ENCODE assay signal across 8 mouse cellular contexts in genomic region chrX:8143750-8144149, GRCm38 (mm10). TPM values are rescaled to one million over a fixed set of nuclear protein-coding genes. Genes with fewer than 3 reads are reported as not detected.
A peak's percentile ranks its signal among the peaks of the same experiment; 100 is the strongest.
DNase-seq lines count a peak whose midpoint lies in the region; ATAC-seq and TF ChIP-seq lines count a peak whose summit lies in the region.

No protein-coding gene starts in this region.

- no peak for TF ChIP-seq CTCF in bone marrow macrophage, adult 2 months (IDR thresholded peaks at IDR 0.05; ENCODE audit: low read depth, low read length)

- H3K4me2 ChIP-seq in kidney, embryonic 14.5 days (replicated peaks; ENCODE audit: low read depth, low read length) = peak overlapping the region; percentile 75
- peak overlapping the region; percentile 72 for H3K4me2 ChIP-seq in hindbrain, embryonic 11.5 days (replicated peaks; ENCODE audit: low read depth, low read length)
- H3K4me2 ChIP-seq in liver, embryonic 16.5 days (ENCODE audit: low read depth, low read length) = peak overlapping the region; percentile 77

- DNase-seq in kidney, adult 9 months = no peak
- DNase-seq in hindbrain, embryonic 11.5 days (ENCODE audit: low spot score) = no peak
- no peak for DNase-seq in frontal cortex, adult 2 months (ENCODE audit: extremely low spot score in 1 of 2, low spot score in 1 of 2)
- no peak for DNase-seq in layer of hippocampus, adult 18-20 months (ENCODE audit: low spot score in 2 of 2)
- DNase-seq in adipocyte (ENCODE audit: low spot score) = no peak

- 77% methylated on average over 7 of the region's 7 CpGs for WGBS in kidney, embryonic 14.5 days
- WGBS in hindbrain, embryonic 11.5 days = 77% methylated on average over 7 of the region's 7 CpGs
- WGBS in liver, embryonic 16.5 days (ENCODE audit: insufficient replicate concordance) = 51% methylated on average over 7 of the region's 7 CpGs

- H3K4me1 ChIP-seq in kidney, embryonic 14.5 days (ENCODE audit: control insufficient read depth, insufficient read depth, low read length) = no peaks in the 10 kb centered on the region; the same call in 1 of the 2 replicates
- H3K4me1 ChIP-seq in bone marrow macrophage, adult 2 months (ENCODE audit: control insufficient read depth, insufficient read depth, low read length) = no peaks in the 10 kb centered on the region; the same call in 1 of the 2 replicates
- peaks cover 4% of the 10 kb centered on the region; the same call in 1 of the 2 replicates for H3K4me1 ChIP-seq in hindbrain, embryonic 11.5 days (replicated peaks; ENCODE audit: control insufficient read depth, insufficient read depth, low read length)
- peaks cover 9% of the 10 kb centered on the region for H3K4me1 ChIP-seq in liver, embryonic 16.5 days (ENCODE audit: control insufficient read depth, low read depth, low read length)

- H3K9ac ChIP-seq in kidney, embryonic 14.5 days (ENCODE audit: low read depth, low read length) = no peak overlapping the region; the same call in 1 of the 2 replicates
- H3K9ac ChIP-seq in hindbrain, embryonic 11.5 days (ENCODE audit: low read depth, low read length) = peak overlapping the region; percentile 83; the same call in 1 of the 2 replicates
- H3K9ac ChIP-seq in liver, embryonic 16.5 days (ENCODE audit: low read depth, low read length) = peak overlapping the region; percentile 72

- H3K27ac ChIP-seq in kidney, embryonic 14.5 days (ENCODE audit: low read depth, low read length) = no peak overlapping the region
- no peak overlapping the region for H3K27ac ChIP-seq in bone marrow macrophage, adult 2 months (ENCODE audit: insufficient read depth, low read depth, low read length)
- H3K27ac ChIP-seq in hindbrain, embryonic 11.5 days (ENCODE audit: low read depth, low read length) = no peak overlapping the region
- no peak overlapping the region; the same call in 1 of the 2 replicates for H3K27ac ChIP-seq in liver, embryonic 16.5 days (ENCODE audit: low read length)

- TF ChIP-seq POLR2A in bone marrow macrophage, adult 2 months (IDR thresholded peaks at IDR 0.05; ENCODE audit: borderline replicate concordance, low read depth, low read length) = no peak

- H3K4me3 ChIP-seq in kidney, embryonic 14.5 days (ENCODE audit: low read length) = peak overlapping the region; percentile 62
- peak overlapping the region; percentile 92 for H3K4me3 ChIP-seq in bone marrow macrophage, adult 2 months (ENCODE audit: insufficient read depth, low read length)
- peak overlapping the region; percentile 57 for H3K4me3 ChIP-seq in hindbrain, embryonic 11.5 days (ENCODE audit: low read depth, low read length)
- H3K4me3 ChIP-seq in liver, embryonic 16.5 days (ENCODE audit: low read depth, low read length) = peak overlapping the region; percentile 83

- no peaks in the 10 kb centered on the region for H3K27me3 ChIP-seq in kidney, embryonic 14.5 days (ENCODE audit: control insufficient read depth, insufficient read depth, low read length)
- H3K27me3 ChIP-seq in hindbrain, embryonic 11.5 days (ENCODE audit: control insufficient read depth, insufficient read depth, low read length) = no peaks in the 10 kb centered on the region
- no peaks in the 10 kb centered on the region for H3K27me3 ChIP-seq in liver, embryonic 16.5 days (ENCODE audit: control insufficient read depth, insufficient read depth, low read depth, low read length)

- no peak for ATAC-seq in kidney, embryonic 14.5 days (ENCODE audit: low FRiP score, low TSS enrichment)
- ATAC-seq in hindbrain, embryonic 11.5 days (ENCODE audit: low FRiP score) = no peak
- ATAC-seq in liver, embryonic 16.5 days (ENCODE audit: low read depth) = no peak

- H3K36me3 ChIP-seq in kidney, embryonic 14.5 days (ENCODE audit: control insufficient read depth, insufficient read depth, low read length) = peaks cover 38% of the 10 kb centered on the region
- H3K36me3 ChIP-seq in hindbrain, embryonic 11.5 days (ENCODE audit: control insufficient read depth, insufficient read depth, low read length) = no peaks in the 10 kb centered on the region
- H3K36me3 ChIP-seq in liver, embryonic 16.5 days (ENCODE audit: control insufficient read depth, insufficient read depth) = peaks cover 36% of the 10 kb centered on the region

- H3K9me3 ChIP-seq in kidney, embryonic 14.5 days (ENCODE audit: control insufficient read depth, low read length) = no peaks in the 10 kb centered on the region
- H3K9me3 ChIP-seq in hindbrain, embryonic 11.5 days (ENCODE audit: control insufficient read depth, low read length) = no peaks in the 10 kb centered on the region
- H3K9me3 ChIP-seq in liver, embryonic 16.5 days (replicated peaks; ENCODE audit: control insufficient read depth, low read length) = no peaks in the 10 kb centered on the region

RNA-seq across cellular contexts. Expression of gene Rbm3, which starts 1.9 kb away (rescaled TPM):
- polyA plus RNA-seq in kidney, embryonic 14.5 days (2014; fragmentation: Nextera tagmentation; extraction: Ambion mirVana) = 606 and 668 TPM in 2 replicates
- 290 and 322 TPM in 2 replicates for polyA plus RNA-seq in bone marrow macrophage, adult 2 months (2012; ENCODE audit: insufficient read depth, insufficient read length, missing spikeins)
- polyA plus RNA-seq in hindbrain, embryonic 11.5 days (2014; fragmentation: Nextera tagmentation; extraction: Ambion mirVana) = 450 and 452 TPM in 2 replicates
- 217 and 231 TPM in 2 replicates for polyA plus RNA-seq in liver, embryonic 16.5 days (2015; fragmentation: Nextera tagmentation; extraction: Ambion mirVana)
- polyA plus RNA-seq in frontal cortex, adult 2 months (2012; rRNA removed) = 216 and 235 TPM in 2 replicates
- 100 to 1,000 TPM in 1 of 2 experiments, 10 to 100 TPM in 1; 77.0 to 135 TPM for total RNA-seq in layer of hippocampus, adult 18-20 months (2021)

RNA-seq across cellular contexts. Expression of gene Wdr13, which starts 11.1 kb away (rescaled TPM):
- polyA plus RNA-seq in kidney, embryonic 14.5 days (2014; fragmentation: Nextera tagmentation; extraction: Ambion mirVana) = 19.3 and 21.3 TPM in 2 replicates
- 59.1 and 61.3 TPM in 2 replicates for polyA plus RNA-seq in bone marrow macrophage, adult 2 months (2012; ENCODE audit: insufficient read depth, insufficient read length, missing spikeins)
- polyA plus RNA-seq in hindbrain, embryonic 11.5 days (2014; fragmentation: Nextera tagmentation; extraction: Ambion mirVana) = 25.6 and 30.8 TPM in 2 replicates
- 5.3 and 6.5 TPM in 2 replicates for polyA plus RNA-seq in liver, embryonic 16.5 days (2015; fragmentation: Nextera tagmentation; extraction: Ambion mirVana)
- 221 and 236 TPM in 2 replicates for polyA plus RNA-seq in frontal cortex, adult 2 months (2012; rRNA removed)
- 100 to 1,000 TPM; 205 to 211 TPM for total RNA-seq in layer of hippocampus, adult 18-20 months (2021)

RNA-seq across cellular contexts. Expression of gene Tbc1d25, which starts 32.2 kb away (rescaled TPM):
- 9.3 and 12.1 TPM in 2 replicates for polyA plus RNA-seq in kidney, embryonic 14.5 days (2014; fragmentation: Nextera tagmentation; extraction: Ambion mirVana)
- polyA plus RNA-seq in bone marrow macrophage, adult 2 months (2012; ENCODE audit: insufficient read depth, insufficient read length, missing spikeins) = 5.9 and 6.4 TPM in 2 replicates
- 10.5 and 13.2 TPM in 2 replicates for polyA plus RNA-seq in hindbrain, embryonic 11.5 days (2014; fragmentation: Nextera tagmentation; extraction: Ambion mirVana)
- 3.9 and 5.3 TPM in 2 replicates for polyA plus RNA-seq in liver, embryonic 16.5 days (2015; fragmentation: Nextera tagmentation; extraction: Ambion mirVana)
- polyA plus RNA-seq in frontal cortex, adult 2 months (2012; rRNA removed) = 16.7 TPM in 2 replicates
- 10 to 100 TPM; 13.2 to 13.4 TPM for total RNA-seq in layer of hippocampus, adult 18-20 months (2021)

RNA-seq across cellular contexts. Expression of gene Ebp, which starts 49.6 kb away (rescaled TPM):
- polyA plus RNA-seq in kidney, embryonic 14.5 days (2014; fragmentation: Nextera tagmentation; extraction: Ambion mirVana) = 20.8 and 37.6 TPM in 2 replicates
- 70.9 and 95.1 TPM in 2 replicates for polyA plus RNA-seq in bone marrow macrophage, adult 2 months (2012; ENCODE audit: insufficient read depth, insufficient read length, missing spikeins)
- polyA plus RNA-seq in hindbrain, embryonic 11.5 days (2014; fragmentation: Nextera tagmentation; extraction: Ambion mirVana) = 38.1 and 39.3 TPM in 2 replicates
- polyA plus RNA-seq in liver, embryonic 16.5 days (2015; fragmentation: Nextera tagmentation; extraction: Ambion mirVana) = 82.8 and 90.1 TPM in 2 replicates
- 20.0 and 22.7 TPM in 2 replicates for polyA plus RNA-seq in frontal cortex, adult 2 months (2012; rRNA removed)
- total RNA-seq in layer of hippocampus, adult 18-20 months (2021) = 10 to 100 TPM; 28.2 to 29.0 TPM

RNA-seq across cellular contexts. Expression of gene Was, which starts 53.5 kb away (rescaled TPM):
- 0.27 and 0.51 TPM in 2 replicates for polyA plus RNA-seq in kidney, embryonic 14.5 days (2014; fragmentation: Nextera tagmentation; extraction: Ambion mirVana)
- polyA plus RNA-seq in bone marrow macrophage, adult 2 months (2012; ENCODE audit: insufficient read depth, insufficient read length, missing spikeins) = 82.7 and 86.3 TPM in 2 replicates
- 0.49 and 0.91 TPM in 2 replicates for polyA plus RNA-seq in hindbrain, embryonic 11.5 days (2014; fragmentation: Nextera tagmentation; extraction: Ambion mirVana)
- polyA plus RNA-seq in liver, embryonic 16.5 days (2015; fragmentation: Nextera tagmentation; extraction: Ambion mirVana) = 1.6 and 1.7 TPM in 2 replicates
- 1.1 and 1.4 TPM in 2 replicates for polyA plus RNA-seq in frontal cortex, adult 2 months (2012; rRNA removed)
- 1 to 10 TPM; 1.4 to 1.6 TPM for total RNA-seq in layer of hippocampus, adult 18-20 months (2021)
